In the genomic region with DNA sequence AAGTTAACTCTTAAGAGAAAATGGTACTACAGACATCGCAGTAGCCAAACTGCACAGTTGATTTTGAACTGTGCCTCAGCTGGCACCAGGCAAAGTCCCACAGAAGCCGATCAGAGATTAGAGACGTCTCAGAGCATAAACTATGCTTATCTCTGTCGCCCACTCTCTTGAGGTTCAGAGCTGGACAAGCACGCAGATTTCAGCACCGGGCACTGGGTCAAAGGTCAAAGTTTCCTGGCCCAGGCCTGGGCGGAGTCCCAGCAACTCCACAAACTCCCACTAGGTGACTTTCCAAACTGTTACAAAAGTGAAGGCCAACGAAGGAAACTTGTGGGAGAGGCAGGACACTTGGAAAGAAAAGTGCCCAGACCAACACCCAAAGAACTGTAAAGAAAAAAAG, we compare ENCODE assay signal across 8 mouse cellular contexts. TPM values are rescaled to one million over a fixed set of nuclear protein-coding genes. Genes with fewer than 3 reads are reported as not detected.
DNase-seq lines count a peak whose midpoint lies in the region; ATAC-seq and TF ChIP-seq lines count a peak whose summit lies in the region.

No protein-coding gene starts in this region.

- 3% methylated on average over 8 of the region's 8 CpGs for WGBS in heart, embryonic 11.5 days (ENCODE audit: insufficient replicate concordance)
- 9% methylated on average over 8 of the region's 8 CpGs for WGBS in kidney, embryonic 14.5 days
- WGBS in small intestine, adult 2 months = 2% methylated on average over 8 of the region's 8 CpGs

- peak overlapping the region; percentile 72 for H3K4me3 ChIP-seq in erythroblast, embryonic 14.5 days (replicated peaks)
- H3K4me3 ChIP-seq in heart, embryonic 11.5 days (ENCODE audit: low read depth, low read length) = peak overlapping the region; percentile 80
- peak overlapping the region; percentile 83 for H3K4me3 ChIP-seq in kidney, embryonic 14.5 days (ENCODE audit: low read length)
- peak overlapping the region; percentile 99 for H3K4me3 ChIP-seq in small intestine, adult 2 months (ENCODE audit: low read depth, low read length)

- TF ChIP-seq POLR2A in small intestine, adult 2 months (IDR thresholded peaks at IDR 0.05; ENCODE audit: low read depth, low read length) = no peak

- peaks cover 5% of the 10 kb centered on the region; the same call in 1 of the 2 replicates for H3K9me3 ChIP-seq in erythroblast, embryonic 14.5 days (ENCODE audit: control insufficient read depth, low read length)
- H3K9me3 ChIP-seq in heart, embryonic 11.5 days (replicated peaks; ENCODE audit: control insufficient read depth, low read length) = no peaks in the 10 kb centered on the region
- no peaks in the 10 kb centered on the region for H3K9me3 ChIP-seq in kidney, embryonic 14.5 days (ENCODE audit: control insufficient read depth, low read length)

- no peaks in the 10 kb centered on the region for H3K36me3 ChIP-seq in erythroblast, embryonic 14.5 days (ENCODE audit: control insufficient read depth)
- H3K36me3 ChIP-seq in heart, embryonic 11.5 days (ENCODE audit: control insufficient read depth, insufficient read depth, low read length) = no peaks in the 10 kb centered on the region
- no peaks in the 10 kb centered on the region for H3K36me3 ChIP-seq in kidney, embryonic 14.5 days (ENCODE audit: control insufficient read depth, insufficient read depth, low read length)
- peaks cover 10% of the 10 kb centered on the region for H3K36me3 ChIP-seq in small intestine, adult 2 months (ENCODE audit: control insufficient read depth, insufficient read depth, low read length)

- peak overlapping the region; percentile 85 for H3K27ac ChIP-seq in heart, embryonic 11.5 days (ENCODE audit: low read depth, low read length)
- H3K27ac ChIP-seq in kidney, embryonic 14.5 days (ENCODE audit: low read depth, low read length) = peak overlapping the region; percentile 71; the same call in 1 of the 2 replicates
- H3K27ac ChIP-seq in small intestine, adult 2 months (ENCODE audit: insufficient read depth, low read depth, low read length) = peak overlapping the region; percentile 87

- peak overlapping the region; percentile 68 for H3K4me2 ChIP-seq in heart, embryonic 11.5 days
- peak overlapping the region; percentile 75 for H3K4me2 ChIP-seq in kidney, embryonic 14.5 days (replicated peaks; ENCODE audit: low read depth, low read length)

- peak; percentile 57; the same call in 1 of the 2 replicates for TF ChIP-seq CTCF in small intestine, adult 2 months (IDR thresholded peaks at IDR 0.05; ENCODE audit: extremely low read depth, insufficient read length, insufficient replicate concordance, low read depth, low read length)

- DNase-seq in embryo, embryonic 11.5 days (ENCODE audit: low read depth, low spot score) = peak; percentile 36
- peak; percentile 56 for DNase-seq in lung, postnatal 14 days
- no peak for DNase-seq in cerebellum, postnatal 25 days

- peak overlapping the region; percentile 86 for H3K9ac ChIP-seq in heart, embryonic 11.5 days (ENCODE audit: low read depth, low read length)
- peak overlapping the region; percentile 81 for H3K9ac ChIP-seq in kidney, embryonic 14.5 days (ENCODE audit: low read depth, low read length)

- H3K27me3 ChIP-seq in erythroblast, embryonic 14.5 days (ENCODE audit: control insufficient read depth) = no peaks in the 10 kb centered on the region
- no peaks in the 10 kb centered on the region for H3K27me3 ChIP-seq in heart, embryonic 11.5 days (ENCODE audit: control insufficient read depth, insufficient read depth, low read length)
- no peaks in the 10 kb centered on the region for H3K27me3 ChIP-seq in kidney, embryonic 14.5 days (ENCODE audit: control insufficient read depth, insufficient read depth, low read length)
- H3K27me3 ChIP-seq in small intestine, adult 2 months (ENCODE audit: control insufficient read depth, insufficient read depth, low read length) = no peaks in the 10 kb centered on the region

- ATAC-seq in erythroblast, adult 5-6 weeks (replicated peaks; ENCODE audit: low FRiP score, poor library complexity, severe bottlenecking) = no peak; the same call in 1 of the 2 replicates
- peak; percentile 71 for ATAC-seq in heart, embryonic 11.5 days (replicated peaks; ENCODE audit: insufficient number of reproducible peaks, low FRiP score, low TSS enrichment)
- ATAC-seq in kidney, embryonic 14.5 days (ENCODE audit: low FRiP score, low TSS enrichment) = peak; percentile 41; the same call in 1 of the 2 replicates

- peaks cover 19% of the 10 kb centered on the region for H3K4me1 ChIP-seq in erythroblast, embryonic 14.5 days (ENCODE audit: control insufficient read depth)
- peaks cover 15% of the 10 kb centered on the region for H3K4me1 ChIP-seq in heart, embryonic 11.5 days (ENCODE audit: control insufficient read depth, insufficient read depth, low read length)
- H3K4me1 ChIP-seq in kidney, embryonic 14.5 days (ENCODE audit: control insufficient read depth, insufficient read depth, low read length) = peaks cover 11% of the 10 kb centered on the region; the same call in 1 of the 2 replicates
- peaks cover 12% of the 10 kb centered on the region; the same call in 1 of the 2 replicates for H3K4me1 ChIP-seq in small intestine, adult 2 months (ENCODE audit: control insufficient read depth, insufficient read depth, insufficient read length, low read length)

RNA-seq across cellular contexts. Expression of gene Hadh, which starts 0.7 kb away (rescaled TPM):
- 0.30 and 0.42 TPM in 2 replicates for polyA plus RNA-seq in erythroblast, embryonic 14.5 days (2012)
- total RNA-seq in erythroblast, adult 5-6 weeks (2015; ENCODE audit: low replicate concordance) = 9.6 and 13.8 TPM in 2 replicates
- total RNA-seq in erythroblast, adult 5-6 weeks (2017; ENCODE audit: low replicate concordance) = 8.7 and 9.3 TPM in 2 replicates
- polyA plus RNA-seq in heart, embryonic 11.5 days (2014; fragmentation: Nextera tagmentation; extraction: Ambion mirVana) = 142 and 174 TPM in 2 replicates
- 130 and 134 TPM in 2 replicates for polyA plus RNA-seq in kidney, embryonic 14.5 days (2014; fragmentation: Nextera tagmentation; extraction: Ambion mirVana)
- 118 and 314 TPM in 2 replicates for polyA plus RNA-seq in small intestine, adult 2 months (2012; rRNA removed)

RNA-seq across cellular contexts. Expression of gene Cyp2u1, which starts 31.9 kb away (rescaled TPM):
- polyA plus RNA-seq in erythroblast, embryonic 14.5 days (2012) = not detected in 2 replicates
- 0.21 TPM in 1 of 2 replicates, not detected in the other for total RNA-seq in erythroblast, adult 5-6 weeks (2015; ENCODE audit: low replicate concordance)
- not detected in 2 replicates for total RNA-seq in erythroblast, adult 5-6 weeks (2017; ENCODE audit: low replicate concordance)
- 8.1 and 8.4 TPM in 2 replicates for polyA plus RNA-seq in heart, embryonic 11.5 days (2014; fragmentation: Nextera tagmentation; extraction: Ambion mirVana)
- polyA plus RNA-seq in kidney, embryonic 14.5 days (2014; fragmentation: Nextera tagmentation; extraction: Ambion mirVana) = 1.4 and 2.4 TPM in 2 replicates
- polyA plus RNA-seq in small intestine, adult 2 months (2012; rRNA removed) = 1.3 and 21.0 TPM in 2 replicates

Comparison
In these comparisons a context has a peak if more than half of its experiments do, and no peak if none do; other contexts are left out.
1. DNase-seq: peak in embryo, embryonic 11.5 days (single experiment) and lung, postnatal 14 days (single experiment); none in cerebellum, postnatal 25 days (0 of 2).
2. RNA of gene Hadh, which starts 0.7 kb away (polyA plus RNA-seq): 118 to 314 TPM in small intestine, adult 2 months, 142 to 174 TPM in heart, embryonic 11.5 days and 130 to 134 TPM in kidney, embryonic 14.5 days; 0.30 to 0.42 TPM in erythroblast, embryonic 14.5 days; every median in the first group is over 10 times any median in the second.
3. Peak in every context shown above with its lines, with median percentiles within 50 percentile points of each other: H3K4me3 ChIP-seq and H3K27ac ChIP-seq.